Mouse (Mus musculus): ENCODE measurements around the gene Acoxl.

GRCm38 (mm10) chr2:128015602-128016001, 176.9 kb downstream of the Acoxl start:
- TF ChIP-seq CTCF (IDR thresholded peaks at IDR 0.05; ENCODE audit: low read depth, low read length) (no peak), GATA1 (IDR thresholded peaks at IDR 0.05; ENCODE audit: borderline replicate concordance, low read length) (no peak), TAL1 (conservative IDR thresholded peaks at IDR 0.05; ENCODE audit: low read depth, low read length) (no peak), POLR2AphosphoS5 (IDR thresholded peaks at IDR 0.05; ENCODE audit: insufficient replicate concordance, low read depth, low read length) (no peak), GATA2 (IDR thresholded peaks at IDR 0.05; ENCODE audit: borderline replicate concordance, low read depth, low read length) (no peak)
